Mouse (Mus musculus): Measurements from ENCODE around the gene Samd4b. TPM values are rescaled to one million over a fixed set of nuclear protein-coding genes. Genes with fewer than 3 reads are reported as not detected.
A peak's percentile ranks its signal among the peaks of the same experiment; 100 is the strongest.
"Not testable (repeated sequence)": the region's sequence is repeated elsewhere in the genome, so short reads cannot be mapped to it uniquely, and the experiment has no call there.

Samd4b gene
- total and polyA plus RNA-seq, 3 experiments = 6.4 to 45.9 TPM; not detected in 1

- H3K9me3 ChIP-seq (replicated peaks; ENCODE audit: insufficient read depth, low read length) = no peaks in the 10 kb centered on the region
- no peak overlapping the region for H3K27ac ChIP-seq (ENCODE audit: control insufficient read depth, low read depth, low read length)
- H3K36me3 ChIP-seq (ENCODE audit: control insufficient read depth in 1 of 2, insufficient read depth in 2 of 2, low read length in 2 of 2) = no peaks in the 10 kb centered on the region
- H3K4me3 ChIP-seq (ENCODE audit: control insufficient read depth in 1 of 2, insufficient read depth in 1 of 2, low read depth in 2 of 2, low read length in 2 of 2) = no peak overlapping the region
- H3K9ac ChIP-seq (ENCODE audit: control insufficient read depth, low read depth, low read length, poor library complexity, severe bottlenecking) = no peak overlapping the region
- DNase-seq (ENCODE audit: low read depth, low spot score) = no peak
- H3K4me1 ChIP-seq (ENCODE audit: control insufficient read depth in 1 of 2, insufficient read depth in 2 of 2, low read length in 2 of 2) = 0 out of 4 replicates have a peak, but pooled peaks cover 0 to 3% of the 10 kb centered on the region in 2 experiments
- no peaks in the 10 kb centered on the region for H3K79me2 ChIP-seq (ENCODE audit: control insufficient read depth, insufficient read depth, low read length, poor library complexity)
- TF ChIP-seq CHD2 (IDR thresholded peaks at IDR 0.05; ENCODE audit: low read length) = no peak
- H3K27me3 ChIP-seq (ENCODE audit: control insufficient read depth in 1 of 2, insufficient read depth in 2 of 2, low read length in 2 of 2) = no peaks in the 10 kb centered on the region; a peak in 1 of 4 replicates
Measured at GRCm38 (mm10) chr7:28544051-28544601, 53.8 kb downstream of the Samd4b start.

- Histone ChIP-seq H3K9ac (ENCODE audit: control insufficient read depth, low read depth, low read length, poor library complexity, severe bottlenecking) (no peak within 1 kb of the TSS), H3K27me3 (ENCODE audit: control insufficient read depth in 1 of 2, insufficient read depth in 2 of 2, low read length in 2 of 2) (no peaks in the 10 kb centered on the region), H3K27ac (ENCODE audit: control insufficient read depth, low read depth, low read length) (no peak within 1 kb of the TSS), H3K9me3 (replicated peaks; ENCODE audit: insufficient read depth, low read length) (no peaks in the 10 kb centered on the region), H3K79me2 (ENCODE audit: control insufficient read depth, insufficient read depth, low read length, poor library complexity) (no peaks in the 10 kb centered on the region), H3K4me1 (ENCODE audit: control insufficient read depth in 1 of 2, insufficient read depth in 2 of 2, low read length in 2 of 2) (no peaks in the 10 kb centered on the region), H3K36me3 (ENCODE audit: control insufficient read depth in 1 of 2, insufficient read depth in 2 of 2, low read length in 2 of 2) (no peaks in the 10 kb centered on the region), H3K4me3 (ENCODE audit: control insufficient read depth in 1 of 2, insufficient read depth in 1 of 2, low read depth in 2 of 2, low read length in 2 of 2) (no peak within 1 kb of the TSS)
- TF ChIP-seq GATA1 (IDR thresholded peaks at IDR 0.05; ENCODE audit: low read depth, low read length) (no peak), POLR2A (IDR thresholded peaks at IDR 0.05; ENCODE audit: control insufficient read depth in 1 of 2, insufficient read depth in 1 of 2, low read depth in 1 of 2, low read length in 2 of 2, poor library complexity in 1 of 2) (no peak), ZNF384 (IDR thresholded peaks at IDR 0.05; ENCODE audit: low read depth, low read length) (no peak)
- no peak for DNase-seq (ENCODE audit: low read depth, low spot score)
Measured at GRCm38 (mm10) chr7:28540526-28540925, 57.4 kb downstream of the Samd4b start, which contains the start of gene Sycn. Gene Sycn (plus strand): TSS chr7:28540885.

GRCm38 (mm10) chr7:28538886-28539285, 59.1 kb downstream of the Samd4b start:
- not testable (repeated sequence) for H3K9ac ChIP-seq (ENCODE audit: control insufficient read depth, low read depth, low read length, poor library complexity, severe bottlenecking); H3K79me2 ChIP-seq (ENCODE audit: control insufficient read depth, insufficient read depth, low read length, poor library complexity); H3K4me1 ChIP-seq (ENCODE audit: control insufficient read depth in 1 of 2, insufficient read depth in 2 of 2, low read length in 2 of 2); H3K9me3 ChIP-seq (replicated peaks; ENCODE audit: insufficient read depth, low read length); H3K27me3 ChIP-seq (ENCODE audit: control insufficient read depth in 1 of 2, insufficient read depth in 2 of 2, low read length in 2 of 2); H3K36me3 ChIP-seq (ENCODE audit: control insufficient read depth in 1 of 2, insufficient read depth in 2 of 2, low read length in 2 of 2); H3K27ac ChIP-seq (ENCODE audit: control insufficient read depth, low read depth, low read length); H3K4me3 ChIP-seq (ENCODE audit: control insufficient read depth in 1 of 2, insufficient read depth in 1 of 2, low read depth in 2 of 2, low read length in 2 of 2)
- DNase-seq (ENCODE audit: low read depth, low spot score) = peak; percentile 54

- Histone ChIP-seq H3K4me3 (ENCODE audit: control insufficient read depth in 1 of 2, insufficient read depth in 1 of 2, low read depth in 2 of 2, low read length in 2 of 2) (no peak overlapping the region), H3K9ac (ENCODE audit: control insufficient read depth, low read depth, low read length, poor library complexity, severe bottlenecking) (no peak overlapping the region), H3K27me3 (ENCODE audit: control insufficient read depth in 1 of 2, insufficient read depth in 2 of 2, low read length in 2 of 2) (no peaks in the 10 kb centered on the region; a peak in 1 of 4 replicates), H3K4me1 (ENCODE audit: control insufficient read depth in 1 of 2, insufficient read depth in 2 of 2, low read length in 2 of 2) (0 out of 4 replicates have a peak, but pooled peaks cover 0 to 5% of the 10 kb centered on the region in 2 experiments), H3K9me3 (replicated peaks; ENCODE audit: insufficient read depth, low read length) (no peaks in the 10 kb centered on the region), H3K36me3 (ENCODE audit: control insufficient read depth in 1 of 2, insufficient read depth in 2 of 2, low read length in 2 of 2) (no peaks in the 10 kb centered on the region), H3K79me2 (ENCODE audit: control insufficient read depth, insufficient read depth, low read length, poor library complexity) (no peaks in the 10 kb centered on the region), H3K27ac (ENCODE audit: control insufficient read depth, low read depth, low read length) (no peak overlapping the region)
- no peak for DNase-seq (ENCODE audit: low read depth, low spot score)
- no peak for TF ChIP-seq MXI1 (IDR thresholded peaks at IDR 0.05; ENCODE audit: low read depth, low read length)
- no peak for TF ChIP-seq MAFK (IDR thresholded peaks at IDR 0.05; ENCODE audit: borderline replicate concordance, low read depth, low read length)
- no peak for TF ChIP-seq POLR2AphosphoS2 (IDR thresholded peaks at IDR 0.05; ENCODE audit: low read length)
- no peak for TF ChIP-seq MAX (IDR thresholded peaks at IDR 0.05; ENCODE audit: low read length)
- no peak for TF ChIP-seq MYC (IDR thresholded peaks at IDR 0.05; ENCODE audit: low read depth, low read length)
- no peak for TF ChIP-seq GABPA (IDR thresholded peaks at IDR 0.05; ENCODE audit: low read depth, low read length)
- TF ChIP-seq ZMIZ1 (IDR thresholded peaks at IDR 0.05; ENCODE audit: low read depth, low read length) = no peak
- no peak for TF ChIP-seq POLR2AphosphoS5 (IDR thresholded peaks at IDR 0.05; ENCODE audit: borderline replicate concordance, low read depth, low read length)
- no peak for TF ChIP-seq SIN3A (IDR thresholded peaks at IDR 0.05; ENCODE audit: low read length)
- TF ChIP-seq TBP (IDR thresholded peaks at IDR 0.05; ENCODE audit: low read depth, low read length) = no peak
- TF ChIP-seq ZKSCAN1 (IDR thresholded peaks at IDR 0.05; ENCODE audit: low read depth, low read length) = no peak
- TF ChIP-seq KAT2A (conservative IDR thresholded peaks at IDR 0.05; ENCODE audit: low read depth, low read length) = no peak
- TF ChIP-seq ETS1 (IDR thresholded peaks at IDR 0.05; ENCODE audit: low read depth, low read length) = no peak
- TF ChIP-seq ELF1 (IDR thresholded peaks at IDR 0.05; ENCODE audit: low read depth, low read length) = no peak
- no peak for TF ChIP-seq MAZ (IDR thresholded peaks at IDR 0.05; ENCODE audit: low read depth, low read length)
- TF ChIP-seq TAL1 (IDR thresholded peaks at IDR 0.05; ENCODE audit: low read length) = no peak
Measured at GRCm38 (mm10) chr7:28532005-28532404, 65.9 kb downstream of the Samd4b start.

All from MEL (cell line).